In the genomic region with DNA sequence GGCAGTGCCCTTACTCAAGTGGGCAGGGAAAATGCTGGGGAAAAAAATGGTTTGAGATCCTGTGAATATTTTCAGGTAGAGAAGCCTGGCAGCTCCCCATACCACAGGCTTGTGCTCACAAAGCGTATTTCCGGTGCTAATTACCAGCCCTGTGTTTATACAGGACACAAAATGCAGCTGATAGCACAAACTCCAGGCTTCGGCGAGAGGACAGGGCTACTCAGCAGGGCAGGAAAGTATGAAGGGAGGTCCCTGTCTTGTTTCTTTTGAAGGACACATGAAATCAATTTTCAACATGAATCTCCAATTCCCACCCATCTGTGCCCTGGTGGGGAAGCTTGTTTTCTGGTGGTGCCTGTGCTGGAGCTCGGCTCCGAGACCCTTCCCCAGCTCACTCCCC, we compare ENCODE assay signal across 9 mouse cellular contexts.
DNase-seq lines count a peak whose midpoint lies in the region; ATAC-seq and TF ChIP-seq lines count a peak whose summit lies in the region.
"Had no signal": no experiment of that assay in that cellular context is flagged by ENCODE, and none has a peak within 500 bp of the region (broad histone marks: within the 10 kb centered on the region; RNA-seq: fewer than 3 reads in every experiment).

No protein-coding gene starts in this region.

- H3K4me2 ChIP-seq in heart, postnatal 0 days (ENCODE audit: low read depth, low read length) = no peak overlapping the region
- no peak overlapping the region for H3K4me2 ChIP-seq in limb, embryonic 12.5 days

- no peak for DNase-seq in heart, postnatal 0 days (ENCODE audit: low spot score)
- no peak for DNase-seq in heart, adult 9 months (ENCODE audit: low spot score in 2 of 2)
- DNase-seq in B cell, adult 2 months = peak; percentile 29 to 37
- DNase-seq in embryo, embryonic 10.5 days (ENCODE audit: low spot score) = peak; percentile 49
- DNase-seq in adrenal gland, postnatal 25 days = no peak
- DNase-seq: spleen, adult 18-20 months had no signal

- 60% methylated on average over 6 of the region's 6 CpGs for WGBS in heart, postnatal 0 days
- 27% methylated on average over 6 of the region's 6 CpGs for WGBS in limb, embryonic 12.5 days

- ATAC-seq in heart, postnatal 0 days (ENCODE audit: insufficient read depth, low read depth) = no peak
- ATAC-seq in limb, embryonic 12.5 days (ENCODE audit: insufficient number of reproducible peaks, insufficient read depth, low FRiP score, low TSS enrichment, low read depth) = no peak
- no peak for ATAC-seq in activated CD4-positive, CD25-positive, alpha-beta regulatory T cell, adult 4 months
- ATAC-seq in erythroid progenitor cell, adult 5-6 weeks (replicated peaks; ENCODE audit: low FRiP score, poor library complexity, severe bottlenecking) = no peak

- peaks cover 54% of the 10 kb centered on the region for H3K4me1 ChIP-seq in heart, postnatal 0 days (ENCODE audit: control insufficient read depth, insufficient read depth)
- peaks cover 100% of the 10 kb centered on the region for H3K4me1 ChIP-seq in limb, embryonic 12.5 days (replicated peaks)

- H3K36me3 ChIP-seq in heart, postnatal 0 days (replicated peaks; ENCODE audit: control insufficient read depth, insufficient read depth, low read length) = no peaks in the 10 kb centered on the region
- no peaks in the 10 kb centered on the region for H3K36me3 ChIP-seq in limb, embryonic 12.5 days

- H3K27me3 ChIP-seq in heart, postnatal 0 days (ENCODE audit: control insufficient read depth, insufficient read depth, low read length) = no peaks in the 10 kb centered on the region
- no peaks in the 10 kb centered on the region for H3K27me3 ChIP-seq in limb, embryonic 12.5 days

- H3K27ac ChIP-seq in heart, postnatal 0 days (ENCODE audit: low read depth) = peak overlapping the region; percentile 68
- H3K27ac ChIP-seq in limb, embryonic 12.5 days = peak overlapping the region; percentile 93

- no peak for TF ChIP-seq EP300 in heart, postnatal 0 days (IDR thresholded peaks at IDR 0.05; ENCODE audit: low read depth)

- no peak overlapping the region for H3K4me3 ChIP-seq in heart, postnatal 0 days (ENCODE audit: low read depth, low read length)
- H3K4me3 ChIP-seq in limb, embryonic 12.5 days (replicated peaks) = no peak overlapping the region

- no peak for TF ChIP-seq CTCF in heart, postnatal 0 days (IDR thresholded peaks at IDR 0.05; ENCODE audit: low read depth)

- H3K9me3 ChIP-seq in heart, postnatal 0 days (replicated peaks; ENCODE audit: control insufficient read depth, low read length) = no peaks in the 10 kb centered on the region
- no peaks in the 10 kb centered on the region for H3K9me3 ChIP-seq in limb, embryonic 12.5 days

- no peak overlapping the region for H3K9ac ChIP-seq in heart, postnatal 0 days (replicated peaks; ENCODE audit: low read depth, low read length)
- no peak overlapping the region for H3K9ac ChIP-seq in limb, embryonic 12.5 days (replicated peaks)

Comparison
In these comparisons a context has a peak if more than half of its experiments do, and no peak if none do; other contexts are left out.
1. DNase-seq: peak in B cell, adult 2 months (2 of 2) and embryo, embryonic 10.5 days (single experiment); none in heart, postnatal 0 days (single experiment), heart, adult 9 months (0 of 2) and adrenal gland, postnatal 25 days (single experiment).